Mouse (Mus musculus): ENCODE measurements around the gene 1700125H20Rik.
"Not testable (repeated sequence)": the region's sequence is repeated elsewhere in the genome, so short reads cannot be mapped to it uniquely, and the experiment has no call there.

The 1700125H20Rik gene

GRCm38 (mm10) chr11:85170058-85170740, at the start of gene 1700125H20Rik:
Gene 1700125H20Rik (plus strand): TSS chr11:85170404.
- in situ Hi-C loops (cut with MboI, MseI) = loop anchor here in 1 of 2 experiments (5.0 kb wide), 1 partner anchor 83 kb away; no protein-coding TSS in a partner anchor

- in situ Hi-C loops (cut with MboI, MseI) = no loop called here
These were observed 48.1 kb upstream of the 1700125H20Rik start for GRCm38 (mm10) chr11:85122073-85122472.

DNA sequence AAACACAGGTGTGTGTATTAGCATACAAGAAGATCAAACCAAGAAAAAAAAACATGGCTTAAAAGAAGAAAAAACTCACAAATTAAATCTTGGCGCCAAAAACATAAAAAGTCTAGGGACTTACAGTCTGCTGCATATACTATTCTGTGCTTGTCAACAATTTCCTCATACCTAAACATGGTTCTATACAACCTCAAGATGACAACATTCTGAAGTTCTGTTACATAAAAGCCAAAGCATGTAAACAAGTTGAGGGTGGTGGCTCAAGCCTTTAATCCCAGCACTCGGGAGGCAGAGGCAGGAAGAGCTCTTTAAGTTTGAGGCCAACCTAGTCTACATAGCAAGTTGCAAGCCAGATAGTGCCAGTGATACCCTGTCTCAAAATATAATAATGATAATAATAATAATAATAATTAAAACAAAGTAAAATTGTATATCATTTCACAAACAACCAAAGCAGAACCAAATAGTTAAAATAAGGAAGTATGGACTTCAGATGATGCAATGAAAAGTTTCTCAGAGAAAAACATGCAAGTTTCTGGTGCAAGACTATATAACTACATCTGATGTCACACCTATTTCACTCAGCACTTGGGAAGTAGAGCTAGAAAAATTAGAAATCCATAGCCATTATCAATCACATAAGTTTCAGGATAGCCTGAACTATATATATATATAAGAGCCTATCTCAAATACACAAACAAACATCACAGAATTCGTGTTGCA, 46.8 kb upstream of the 1700125H20Rik start:
- in situ Hi-C loops (cut with MboI, MseI) = no loop called here

DNA sequence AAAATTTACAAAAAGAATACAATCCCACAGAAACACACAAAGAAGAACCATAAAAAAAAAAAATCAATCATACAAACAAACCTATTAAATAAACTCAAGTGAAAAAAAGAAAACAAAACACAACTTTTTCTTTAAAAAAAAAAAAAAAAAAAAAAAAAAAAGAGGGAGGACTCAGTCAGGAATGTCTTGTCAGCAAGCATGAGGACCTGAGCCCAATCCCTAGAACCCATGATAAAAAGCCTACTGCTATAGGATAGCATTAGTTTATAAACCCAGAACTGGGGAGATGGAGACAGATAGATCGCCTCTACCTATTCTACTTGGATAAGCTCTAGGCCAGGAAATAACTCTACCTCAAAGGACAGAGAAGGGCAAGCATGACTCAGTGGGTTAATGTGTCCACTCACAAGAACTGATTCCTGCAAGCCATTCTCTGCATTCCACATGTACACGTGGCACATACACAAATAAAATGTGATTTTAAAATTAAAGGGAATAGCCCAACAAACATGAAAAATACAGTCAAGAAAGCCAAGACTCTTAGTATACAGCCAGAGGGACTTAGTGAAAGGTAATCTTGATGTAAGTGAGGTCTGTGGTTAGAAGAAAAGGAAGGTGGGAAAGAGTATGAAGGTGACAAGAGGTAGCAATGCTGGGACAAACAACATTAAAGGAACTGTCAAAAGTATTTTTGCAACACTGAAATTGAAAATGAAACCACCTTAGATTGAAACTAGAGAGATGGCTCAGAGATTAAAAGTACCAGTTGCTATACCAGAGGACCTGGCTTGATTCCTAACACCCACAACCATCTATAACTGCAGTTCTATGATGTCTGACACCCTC, 43.7 kb upstream of the 1700125H20Rik start:
- in situ Hi-C loops (cut with MboI, MseI) = no loop called here

DNA sequence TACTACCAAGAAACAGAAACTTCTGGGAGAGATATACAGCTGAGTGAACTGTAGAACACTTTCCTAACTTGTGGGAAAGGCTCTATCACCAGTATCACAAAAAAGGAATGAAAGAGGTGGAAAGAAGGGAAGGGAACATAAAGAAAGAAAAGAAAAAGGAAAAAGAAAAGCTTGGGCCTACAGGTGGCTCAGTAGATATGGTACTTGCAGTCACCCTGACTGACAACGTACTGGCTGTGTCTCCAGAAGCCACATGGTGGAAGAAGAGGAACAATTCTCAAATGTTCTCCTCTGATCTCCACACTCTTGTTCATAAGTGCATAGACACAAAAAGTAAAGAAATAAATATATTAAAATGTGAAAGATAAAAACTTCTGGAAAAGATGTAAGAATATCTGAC, 41.3 kb upstream of the 1700125H20Rik start:
- in situ Hi-C loops (cut with MboI, MseI) = no loop called here

DNA sequence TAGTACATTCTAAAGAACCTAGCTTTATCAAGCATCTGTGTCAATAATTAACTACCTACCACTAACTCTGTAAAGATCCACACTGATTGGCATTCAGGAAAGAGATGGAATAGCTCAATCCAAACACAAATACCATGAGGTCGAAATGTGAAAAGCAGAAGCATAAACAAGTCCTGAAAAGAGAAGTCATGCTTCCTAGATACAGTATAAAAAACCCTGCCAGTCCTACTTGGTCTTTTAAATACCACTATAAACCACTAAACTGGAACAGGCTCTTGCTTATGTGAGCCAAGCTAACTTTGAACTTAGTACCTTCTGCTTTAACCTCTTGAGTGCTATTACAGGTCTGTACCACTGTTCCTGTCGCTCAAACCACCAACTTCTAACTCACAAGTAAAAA, 38.7 kb upstream of the 1700125H20Rik start:
- in situ Hi-C loops (cut with MboI, MseI) = no loop called here

DNA sequence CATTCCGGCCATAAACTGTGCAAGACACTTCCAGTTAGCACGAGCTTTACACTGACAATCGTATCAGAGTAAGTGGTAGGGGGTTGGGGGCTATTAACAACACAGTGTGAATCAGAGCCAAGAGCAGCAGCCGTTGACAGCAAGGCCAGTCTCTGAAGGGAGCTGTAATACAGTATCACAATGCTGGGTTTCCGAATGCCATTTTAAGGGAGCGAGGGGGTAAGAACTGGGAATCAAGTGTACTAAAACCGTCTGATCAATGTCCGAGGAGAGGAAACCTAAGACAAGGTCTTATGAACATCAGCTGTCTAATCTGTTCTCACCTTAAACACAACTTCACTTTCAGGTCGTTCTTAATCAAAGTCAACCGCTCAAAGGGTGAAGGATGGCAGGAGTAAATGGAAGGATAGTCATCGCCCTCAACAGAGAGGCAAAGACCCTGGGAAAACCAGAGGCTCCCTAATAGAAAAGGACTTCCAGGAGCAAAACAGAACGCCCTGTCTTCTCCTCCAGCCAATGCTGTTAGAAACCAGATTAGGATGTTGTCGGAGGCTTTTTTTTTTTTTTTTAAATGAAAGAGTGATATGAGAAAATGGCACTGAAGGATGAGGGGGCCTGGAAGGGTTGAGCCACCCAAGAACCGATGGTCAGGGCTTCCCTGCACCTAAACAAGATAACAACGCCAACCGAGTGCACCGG, 31.3 kb upstream of the 1700125H20Rik start:
- in situ Hi-C loops (cut with MboI, MseI) = no loop called here

DNA sequence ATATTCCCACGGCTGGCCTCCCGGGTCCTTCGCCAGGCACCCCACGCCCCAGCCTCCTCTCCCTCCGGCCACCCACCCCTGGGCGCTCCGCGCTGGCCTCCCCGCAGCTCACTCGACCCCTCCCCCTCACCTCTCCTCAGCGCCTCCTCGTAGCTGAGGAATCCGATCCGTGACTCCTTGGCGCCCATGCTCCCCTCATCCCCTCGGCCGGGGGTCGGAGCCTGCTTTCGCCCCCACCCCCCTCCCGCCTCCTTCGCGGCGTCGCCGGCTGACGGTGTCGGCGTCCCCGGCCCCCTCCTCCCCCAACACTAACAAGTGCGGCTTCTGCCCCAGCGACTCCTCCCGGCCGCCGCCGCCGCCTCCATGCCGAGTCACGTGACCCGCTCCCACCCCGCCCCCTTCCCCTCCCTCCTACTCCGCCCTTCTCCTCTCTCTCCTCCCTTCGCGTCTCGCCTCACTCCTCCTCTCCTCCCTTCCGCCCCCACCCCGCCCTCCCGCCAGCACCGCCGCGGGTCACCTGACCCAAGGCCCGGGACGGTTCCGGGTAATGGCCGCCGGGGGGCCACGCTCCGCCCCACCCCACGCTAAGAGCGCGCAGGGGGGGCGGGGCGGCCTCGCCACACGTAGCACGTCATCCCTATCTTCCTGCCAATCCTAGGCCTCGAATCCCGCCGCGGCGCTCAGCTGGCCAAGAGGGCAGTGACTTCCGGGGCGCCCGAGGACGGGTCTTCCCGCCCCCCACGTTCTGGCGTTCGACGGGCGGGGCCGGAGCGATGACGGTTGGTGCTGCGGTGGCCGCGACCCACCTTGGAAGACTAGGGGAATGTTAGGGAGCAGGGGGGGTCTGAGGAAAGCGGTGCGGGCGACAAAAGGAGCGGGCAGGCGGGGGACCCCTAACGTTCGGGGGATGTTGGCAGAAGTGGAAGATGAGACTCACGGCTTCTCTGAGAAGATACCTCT, 30.3 kb upstream of the 1700125H20Rik start, which contains the start of gene Usp32:
TSS of gene Usp32 (minus strand) at position 581 of the 960 bp plus-strand sequence.
- in situ Hi-C loops (cut with MboI, MseI) = no loop called here

DNA sequence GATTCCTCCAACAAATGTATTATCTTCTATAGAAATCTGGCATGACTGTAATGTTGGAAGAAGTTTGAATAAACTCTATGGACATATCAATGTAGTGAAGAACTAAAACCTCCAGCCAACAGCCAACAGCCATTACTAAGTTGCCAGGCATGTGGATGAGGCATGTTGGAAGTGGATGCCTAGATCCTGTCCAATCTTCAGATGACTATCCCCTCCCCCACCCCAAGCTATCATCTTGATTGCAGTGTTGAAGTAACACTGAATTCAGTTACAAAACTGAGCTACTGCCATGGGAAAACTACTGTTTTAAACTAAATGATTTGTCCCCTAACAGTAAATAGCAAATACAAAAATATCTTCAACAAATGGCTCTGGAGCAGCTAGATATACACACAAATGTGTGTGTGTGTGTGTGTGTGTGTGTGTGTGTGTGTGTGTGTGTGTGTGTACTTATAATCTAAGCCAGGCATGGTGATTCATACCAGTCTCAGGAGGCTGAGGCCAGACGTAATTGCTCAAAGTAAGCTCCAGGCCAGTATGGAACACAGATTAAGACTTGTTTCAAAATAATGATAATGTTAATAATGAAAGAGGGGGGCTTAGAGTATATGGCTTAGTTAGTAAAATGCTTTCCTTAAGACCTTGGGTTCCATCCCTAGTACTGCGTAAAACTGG, 17.8 kb upstream of the 1700125H20Rik start:
- in situ Hi-C loops (cut with MboI, MseI) = no loop called here

- in situ Hi-C loops (cut with MboI, MseI) = no loop called here
These were observed 12.9 kb upstream of the 1700125H20Rik start for GRCm38 (mm10) chr11:85157301-85157700.

GRCm38 (mm10) chr11:85163014-85163413, 7.2 kb upstream of the 1700125H20Rik start:
- in situ Hi-C loops (cut with MboI, MseI) = not testable (repeated sequence)

DNA sequence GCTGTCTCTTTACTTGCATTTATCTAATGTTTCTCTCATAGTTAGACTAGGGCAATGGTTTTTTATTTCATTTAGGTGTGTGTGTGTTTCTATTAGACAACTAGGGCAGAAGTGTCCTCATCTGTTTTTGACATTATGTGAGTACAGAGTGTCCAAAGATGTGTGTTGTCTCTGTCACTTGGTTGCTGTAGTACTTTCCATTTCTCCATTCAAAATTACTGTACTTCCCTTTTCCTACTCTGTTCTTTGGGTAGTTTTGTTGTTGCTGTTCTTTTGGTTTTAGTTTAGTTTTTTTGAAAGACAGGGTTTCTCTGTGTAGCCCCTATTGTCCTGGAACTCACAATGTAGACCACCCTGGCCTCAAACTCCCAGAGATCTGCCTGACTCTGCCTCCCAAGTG, 5.8 kb upstream of the 1700125H20Rik start:
- in situ Hi-C loops (cut with MboI, MseI) = no loop called here

GRCm38 (mm10) chr11:85167503-85167902, 2.7 kb upstream of the 1700125H20Rik start:
- in situ Hi-C loops (cut with MboI, MseI) = no loop called here

DNA sequence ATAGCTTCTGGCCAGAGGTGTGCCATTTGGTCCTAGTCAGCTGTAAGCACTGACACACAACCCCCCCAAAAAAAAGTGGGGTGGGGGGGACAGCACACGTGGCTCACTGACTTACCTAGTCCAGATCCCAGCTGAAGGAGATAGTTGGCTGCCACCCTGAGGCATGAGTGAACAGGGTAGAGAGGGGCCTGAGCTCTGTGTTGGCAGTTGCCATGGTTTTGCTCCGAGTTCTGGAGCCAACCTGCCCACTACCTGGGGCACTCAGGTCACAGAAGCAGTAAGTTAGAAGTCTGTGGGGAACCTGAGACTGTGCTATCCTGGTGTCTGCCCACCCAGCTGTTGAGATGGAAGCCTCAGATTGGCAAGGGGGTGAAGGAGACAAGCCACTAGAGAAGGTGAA, 629 bp downstream of the 1700125H20Rik start:
- in situ Hi-C loops (cut with MboI, MseI) = loop anchor here in 1 of 2 experiments (5.0 kb wide), 1 partner anchor 84 kb away; no protein-coding TSS in a partner anchor

DNA sequence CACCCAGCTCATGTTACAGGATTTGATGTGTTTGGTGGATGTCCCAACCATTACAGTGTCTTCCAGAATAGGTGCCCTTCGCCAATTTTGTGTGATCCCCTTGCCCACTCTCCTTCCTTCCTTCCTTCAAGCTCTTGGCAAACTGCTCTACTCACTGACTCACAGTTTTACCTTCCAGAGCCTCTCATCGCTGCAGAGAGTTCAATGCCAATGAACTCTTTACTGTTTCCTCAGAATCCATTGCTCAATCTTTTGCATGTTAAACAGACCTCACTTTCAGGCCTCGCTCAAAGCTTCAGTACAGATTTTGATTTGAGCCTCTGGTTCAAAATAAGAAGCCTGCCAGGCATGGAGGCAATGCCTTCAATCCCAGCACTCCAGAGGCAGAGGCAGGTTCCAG, 5.7 kb downstream of the 1700125H20Rik start:
- in situ Hi-C loops (cut with MboI, MseI) = loop anchor here in 1 of 2 experiments (5.0 kb wide), 1 partner anchor 81 kb away; no protein-coding TSS in a partner anchor

DNA sequence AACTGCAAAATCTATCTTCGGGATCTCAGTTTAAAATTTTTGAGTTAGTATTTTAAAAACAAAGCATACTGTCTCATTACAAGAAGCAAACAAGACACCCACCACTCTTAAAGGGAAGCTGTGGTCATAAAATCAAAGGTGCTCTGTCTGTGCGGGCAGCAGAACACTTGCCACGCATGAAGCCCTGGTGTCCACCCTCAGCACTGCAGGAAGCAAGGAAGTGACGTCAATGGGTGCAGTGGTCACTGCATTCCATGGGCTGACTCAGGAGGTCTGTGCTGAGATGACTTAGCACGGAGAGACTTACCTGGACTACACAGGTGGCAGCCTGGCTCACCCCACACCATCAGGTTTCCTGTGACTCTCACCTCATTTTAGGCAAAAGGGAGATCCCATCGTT, 7.6 kb downstream of the 1700125H20Rik start:
- in situ Hi-C loops (cut with MboI, MseI) = loop anchor here in 1 of 2 experiments (5.0 kb wide), 1 partner anchor 80 kb away; no protein-coding TSS in a partner anchor

DNA sequence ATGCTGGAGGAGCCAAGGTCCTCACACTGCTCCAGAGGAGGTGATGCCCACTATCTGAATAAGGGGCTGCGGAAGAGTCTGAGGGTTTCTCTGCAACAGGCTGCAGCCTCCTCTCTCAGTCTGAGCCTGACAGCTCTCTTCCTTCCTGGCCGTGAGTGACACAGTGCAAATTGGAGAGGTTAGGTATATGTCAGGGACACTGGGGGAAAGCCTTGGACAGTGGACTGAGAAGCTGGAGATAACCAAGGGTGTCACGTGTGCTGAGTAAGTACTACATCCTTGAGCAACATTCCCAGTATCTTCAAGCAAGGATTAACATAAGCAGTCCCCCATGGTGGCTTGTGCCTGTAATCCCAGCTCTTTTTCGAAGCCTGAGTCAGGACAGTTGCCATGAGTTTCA, 8.2 kb downstream of the 1700125H20Rik start:
- in situ Hi-C loops (cut with MboI, MseI) = loop anchor here in 1 of 2 experiments (5.0 kb wide), 1 partner anchor 79 kb away; no protein-coding TSS in a partner anchor

DNA sequence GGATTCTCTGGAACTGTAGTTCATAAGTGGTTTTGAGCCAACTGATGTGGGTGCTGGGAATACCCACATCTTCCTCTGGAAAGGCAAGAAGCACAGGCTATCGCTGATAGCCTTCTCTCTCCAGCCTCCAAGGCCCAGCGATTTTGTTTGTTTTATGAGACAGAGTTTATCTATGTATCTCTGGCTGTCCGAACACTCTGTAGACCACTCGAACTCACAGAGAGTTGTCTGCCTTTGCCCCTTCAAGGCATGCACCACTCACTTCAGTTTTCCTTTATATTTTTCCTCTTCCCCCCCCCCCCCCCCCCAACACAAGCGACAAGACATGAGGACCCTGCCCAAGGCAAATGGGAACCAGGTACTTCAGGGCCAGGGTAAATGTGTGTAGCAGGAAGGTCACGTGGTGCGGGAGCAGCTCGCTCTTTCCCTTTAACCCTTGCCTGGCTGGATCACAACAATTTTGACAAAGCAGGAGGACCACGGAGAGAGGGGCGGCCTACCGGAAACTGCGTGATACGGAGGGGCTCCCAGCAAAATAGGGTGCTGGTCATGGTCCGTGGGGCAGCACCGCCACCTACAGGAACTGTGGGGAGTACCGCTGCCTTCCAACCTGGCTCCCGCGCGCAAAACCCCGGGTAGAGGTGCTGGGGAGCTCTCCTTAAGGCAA, 12.5 kb downstream of the 1700125H20Rik start:
- in situ Hi-C loops (cut with MboI, MseI) = loop anchor here in 1 of 2 experiments (5.0 kb wide), 1 partner anchor 80 kb away; no protein-coding TSS in a partner anchor

Data from T-helper 17 cell (primary cell).